Mouse (Mus musculus) bone marrow, adult 2 months (tissue): ENCODE measurements around the gene Krt80. TPM values are rescaled to one million over a fixed set of nuclear protein-coding genes. Genes with fewer than 3 reads are reported as not detected.

Experiments
- H3K27ac ChIP-seq: fragments of 200-500 bp; 2 replicates; pipeline ENCODE4 v1.5.1; 2012; ENCODE audit warnings: low read depth, mild to moderate bottlenecking, control low read depth, inconsistent platforms, low read length; ENCODE audit not compliant: control insufficient read depth, poor library complexity, insufficient read depth
- H3K4me1 ChIP-seq: fragments of 200-500 bp; 2 replicates; pipeline ENCODE4 v1.6.1; 2011; ENCODE audit warnings: low read length; ENCODE audit not compliant: control insufficient read depth, insufficient read depth
- H3K4me3 ChIP-seq: fragments of 200-500 bp; replicated peaks from 2 replicates; pipeline ENCODE3; 2011; ENCODE audit warnings: mild to moderate bottlenecking, low read depth, low read length, control low read depth; ENCODE audit not compliant: control insufficient read depth
- CTCF ChIP-seq: fragments of 200-500 bp; IDR thresholded peaks from 2 replicates; pipeline ENCODE4 v1.5.1; 2011; ENCODE audit warnings: low read length, control low read depth; ENCODE audit not compliant: control insufficient read depth, insufficient read depth
- POLR2A ChIP-seq: fragments of 200-500 bp; IDR thresholded peaks from 2 replicates; pipeline ENCODE4 v1.6.1; 2011; ENCODE audit warnings: low read depth, mild to moderate bottlenecking, control low read depth, low read length, borderline replicate concordance; ENCODE audit not compliant: control insufficient read depth
- WGBS: fragments of 180-500 bp; shearing (Covaris S2); methylation state at CpG from one replicate; pipeline ENCODE4 v1.1.7; 2018; 5-methylcytosine and 5-hydroxymethylcytosine counted together
- polyA plus RNA-seq: library from polyadenylated mRNA; stranded (reverse); fragments of >200 nt; gene quantifications from 2 replicates; pipeline ENCODE4 v1.2.4, GENCODE M21; 2011; ENCODE audit warnings: low replicate concordance; ENCODE audit not compliant: missing spikeins, insufficient read depth, insufficient read length

Krt80 gene
- polyA plus RNA-seq, 1 experiment: 3.5 TPM

DNA sequence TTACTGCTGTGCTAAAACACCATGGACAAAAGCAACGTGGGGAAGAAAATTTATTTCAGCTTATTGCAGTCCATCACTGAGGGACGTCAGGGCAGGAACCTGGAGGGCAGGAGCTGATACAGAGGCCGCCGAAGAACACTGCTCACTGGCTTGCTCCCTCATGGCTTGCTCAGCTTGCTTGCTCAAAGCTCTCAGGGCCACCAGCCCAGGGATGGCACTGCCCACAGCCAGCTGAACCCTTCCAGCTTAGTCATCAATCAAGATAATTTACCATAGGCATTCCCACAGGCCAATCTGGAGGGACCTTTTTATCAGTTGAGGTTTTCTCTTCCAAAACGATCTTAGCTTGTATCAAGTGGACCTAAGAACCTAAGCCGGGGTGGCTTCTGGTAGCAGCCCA, 58.0 kb downstream of the Krt80 start:
- WGBS: 73% methylated on average over 6 of the region's 6 CpGs
- Histone ChIP-seq H3K4me1 (peaks cover 6% of the 10 kb centered on the region), H3K4me3 (no peak overlapping the region), H3K27ac (no peak overlapping the region)
- TF ChIP-seq CTCF: no peak
- no peak for TF ChIP-seq POLR2A

- Histone ChIP-seq H3K27ac (no peak overlapping the region), H3K4me1 (peaks cover 6% of the 10 kb centered on the region), H3K4me3 (no peak overlapping the region)
- WGBS: 21% methylated on average over 14 of the region's 15 CpGs
- no peak for TF ChIP-seq CTCF
- TF ChIP-seq POLR2A: no peak
These were observed 58.7 kb downstream of the Krt80 start for GRCm38 (mm10) chr15:101311087-101311770.

GRCm38 (mm10) chr15:101309493-101309892, 60.5 kb downstream of the Krt80 start:
- WGBS: 34% methylated on average over 5 of the region's 5 CpGs
- Histone ChIP-seq H3K27ac (peak overlapping the region; percentile 8; the same call in 1 of the 2 replicates), H3K4me3 (no peak overlapping the region), H3K4me1 (peaks cover 6% of the 10 kb centered on the region)
- TF ChIP-seq POLR2A (no peak), CTCF (no peak)

DNA sequence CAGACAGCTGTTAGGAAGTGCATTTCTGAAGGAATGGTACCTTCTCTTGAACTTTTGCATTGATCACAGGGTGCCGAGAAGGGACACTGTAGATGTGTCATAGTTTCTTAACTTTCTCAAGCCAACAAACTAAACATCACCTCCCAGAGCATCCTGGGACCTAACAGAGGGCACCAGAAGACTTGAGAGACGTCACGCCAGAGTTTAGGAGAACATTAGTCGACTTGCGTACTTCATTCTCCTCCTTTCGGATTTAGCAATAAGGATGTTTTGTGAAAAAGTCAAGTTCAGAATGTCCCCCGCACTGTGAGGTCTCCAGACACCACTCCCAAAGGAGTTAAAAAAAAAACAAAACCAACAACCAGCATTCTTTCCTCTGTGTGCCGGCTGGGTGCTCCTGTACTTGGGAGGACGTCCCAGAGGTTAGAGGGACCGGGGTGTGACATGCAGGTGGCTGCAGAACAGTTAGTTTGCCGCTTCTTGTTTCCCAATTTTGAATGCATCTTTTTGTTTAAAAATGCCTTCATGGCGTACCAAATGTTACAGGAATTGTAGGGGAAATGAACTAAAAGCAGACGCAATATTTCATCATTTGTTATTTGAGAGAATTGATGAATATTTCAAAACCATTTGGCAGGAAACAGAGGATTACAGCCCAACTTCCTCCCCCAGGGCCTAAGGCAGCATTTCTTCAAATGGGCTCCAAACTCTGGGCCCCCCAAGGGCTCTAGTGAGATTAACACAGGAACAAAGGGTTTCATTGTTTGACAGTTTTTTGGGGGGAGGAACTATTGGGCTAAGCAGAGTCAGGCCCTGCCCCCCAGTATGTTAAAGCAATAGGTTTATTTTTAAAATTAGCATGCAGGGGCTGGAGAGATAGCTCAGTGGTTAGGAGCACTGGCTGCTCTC, 61.3 kb downstream of the Krt80 start:
- H3K27ac ChIP-seq: peak overlapping the region; percentile 61
- no peak overlapping the region for H3K4me3 ChIP-seq
- 26% methylated on average over 13 of the region's 13 CpGs for WGBS
- H3K4me1 ChIP-seq: peaks cover 6% of the 10 kb centered on the region
- TF ChIP-seq POLR2A (no peak), CTCF (no peak)

GRCm38 (mm10) chr15:101306459-101306858, 63.5 kb downstream of the Krt80 start:
- H3K4me3 ChIP-seq: no peak overlapping the region
- WGBS: 74% methylated on average over 4 of the region's 4 CpGs

DNA sequence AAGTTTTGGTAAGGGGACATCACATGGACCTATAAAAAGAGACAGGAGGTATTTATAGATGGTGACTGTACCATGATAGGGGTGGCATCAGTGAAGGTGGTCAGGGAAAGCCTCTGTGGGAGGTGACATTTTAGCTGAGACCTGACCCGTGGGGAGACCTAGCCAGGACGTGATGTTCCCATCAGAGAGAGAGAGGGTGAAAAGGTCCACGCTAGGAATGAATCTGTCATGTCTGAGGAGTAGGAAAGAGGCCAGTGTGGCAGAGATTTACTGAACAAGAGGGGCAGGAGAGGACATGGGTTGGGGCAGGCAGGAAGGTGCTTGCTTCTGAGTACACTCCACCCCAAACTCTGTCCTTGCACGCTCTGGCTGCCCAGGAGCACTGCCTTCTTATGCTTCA, 66.1 kb downstream of the Krt80 start:
- Histone ChIP-seq H3K4me1 (no peaks in the 10 kb centered on the region; the same call in 1 of the 2 replicates), H3K27ac (no peak overlapping the region), H3K4me3 (no peak overlapping the region)
- TF ChIP-seq CTCF: no peak
- TF ChIP-seq POLR2A: no peak
- WGBS: 80% methylated on average over 4 of the region's 4 CpGs

More at GRCm38 (mm10) chr15:101306459-101306858, 63.5 kb downstream of the Krt80 start:
- Histone ChIP-seq H3K27ac (no peak overlapping the region), H3K4me1 (peaks cover 6% of the 10 kb centered on the region)
- TF ChIP-seq POLR2A: no peak
- no peak for TF ChIP-seq CTCF

DNA sequence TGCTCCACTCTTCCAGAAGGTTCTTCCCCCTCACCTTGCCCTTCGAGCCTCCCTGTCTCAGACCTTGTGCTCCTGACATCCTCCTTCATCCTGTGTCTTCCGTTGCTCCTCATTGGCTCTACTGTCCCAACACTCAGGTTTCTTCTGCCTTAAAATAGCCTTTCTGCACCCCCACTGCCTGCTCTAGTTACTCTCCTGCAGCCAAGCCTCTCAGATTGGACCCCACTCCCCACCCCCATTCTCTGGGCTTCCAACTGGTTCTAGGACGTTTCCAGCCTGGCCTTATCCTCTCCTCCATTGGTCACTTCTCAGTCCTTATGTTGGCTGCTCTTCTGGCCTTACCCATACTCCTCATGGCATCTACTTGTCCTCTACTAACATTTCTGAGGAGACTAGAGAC, 67.8 kb downstream of the Krt80 start:
- TF ChIP-seq CTCF (no peak), POLR2A (no peak)
- Histone ChIP-seq H3K4me1 (peaks cover 3% of the 10 kb centered on the region; the same call in 1 of the 2 replicates), H3K4me3 (no peak overlapping the region), H3K27ac (no peak overlapping the region)
- 85% methylated on average over 3 of the region's 3 CpGs for WGBS

GRCm38 (mm10) chr15:101300128-101300527, 69.8 kb downstream of the Krt80 start:
- H3K4me3 ChIP-seq: no peak overlapping the region
- no peak for TF ChIP-seq POLR2A
- no peak for TF ChIP-seq CTCF
- WGBS: 66% methylated on average over 6 of the region's 6 CpGs
- H3K4me1 ChIP-seq: peaks cover 4% of the 10 kb centered on the region; the same call in 1 of the 2 replicates
- no peak overlapping the region for H3K27ac ChIP-seq
